Mouse (Mus musculus) cerebellum, postnatal 25 days (tissue): ENCODE measurements around the gene Fam240a.

Experiments used
- DNase-seq, 2 experiments: peaks; one replicate each; pipeline ENCODE4 v3.0.0; 2021; ENCODE audit warnings: mixed read lengths in 2 of 2

Gene Fam240a

DNA sequence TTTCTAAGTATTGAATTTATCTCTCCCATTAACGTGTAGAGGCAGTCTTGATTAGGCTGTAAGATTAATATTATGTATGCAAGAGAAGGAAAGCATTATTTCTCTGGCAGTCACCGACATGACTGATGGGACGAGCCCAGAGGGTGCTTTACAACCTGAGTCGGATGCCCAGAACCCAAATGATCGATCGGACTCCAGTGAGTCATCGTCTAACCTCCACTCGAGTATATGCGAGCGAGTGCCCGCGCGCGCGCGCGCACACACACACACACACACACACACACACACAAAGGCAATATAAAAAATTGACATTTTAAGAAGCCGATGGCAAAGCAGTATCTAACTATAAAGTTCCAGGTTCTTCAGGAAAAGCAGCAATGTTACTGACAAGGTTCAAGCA lies 28.7 kb upstream of the Fam240a start:
- DNase-seq, result no peak

DNA sequence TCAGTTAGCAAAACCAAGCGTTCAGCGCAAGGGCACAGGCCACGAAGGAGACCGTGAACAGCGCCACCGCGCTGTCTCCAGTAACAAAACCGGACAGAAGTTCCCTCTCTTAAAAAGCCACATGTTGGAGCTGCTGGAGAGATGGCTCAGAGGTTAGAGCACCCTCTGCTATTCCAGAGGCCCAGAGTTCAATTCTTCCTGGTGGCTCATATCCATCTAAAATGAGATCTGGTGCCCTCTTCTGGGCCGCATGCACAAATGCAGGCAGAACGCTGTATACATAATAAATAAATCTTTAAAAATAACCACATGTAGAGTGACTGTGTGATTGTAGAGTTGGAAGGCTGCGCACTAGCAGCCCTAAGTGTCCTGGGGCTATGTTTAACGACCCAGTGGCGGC lies 27.6 kb upstream of the Fam240a start:
- no peak for DNase-seq

DNA sequence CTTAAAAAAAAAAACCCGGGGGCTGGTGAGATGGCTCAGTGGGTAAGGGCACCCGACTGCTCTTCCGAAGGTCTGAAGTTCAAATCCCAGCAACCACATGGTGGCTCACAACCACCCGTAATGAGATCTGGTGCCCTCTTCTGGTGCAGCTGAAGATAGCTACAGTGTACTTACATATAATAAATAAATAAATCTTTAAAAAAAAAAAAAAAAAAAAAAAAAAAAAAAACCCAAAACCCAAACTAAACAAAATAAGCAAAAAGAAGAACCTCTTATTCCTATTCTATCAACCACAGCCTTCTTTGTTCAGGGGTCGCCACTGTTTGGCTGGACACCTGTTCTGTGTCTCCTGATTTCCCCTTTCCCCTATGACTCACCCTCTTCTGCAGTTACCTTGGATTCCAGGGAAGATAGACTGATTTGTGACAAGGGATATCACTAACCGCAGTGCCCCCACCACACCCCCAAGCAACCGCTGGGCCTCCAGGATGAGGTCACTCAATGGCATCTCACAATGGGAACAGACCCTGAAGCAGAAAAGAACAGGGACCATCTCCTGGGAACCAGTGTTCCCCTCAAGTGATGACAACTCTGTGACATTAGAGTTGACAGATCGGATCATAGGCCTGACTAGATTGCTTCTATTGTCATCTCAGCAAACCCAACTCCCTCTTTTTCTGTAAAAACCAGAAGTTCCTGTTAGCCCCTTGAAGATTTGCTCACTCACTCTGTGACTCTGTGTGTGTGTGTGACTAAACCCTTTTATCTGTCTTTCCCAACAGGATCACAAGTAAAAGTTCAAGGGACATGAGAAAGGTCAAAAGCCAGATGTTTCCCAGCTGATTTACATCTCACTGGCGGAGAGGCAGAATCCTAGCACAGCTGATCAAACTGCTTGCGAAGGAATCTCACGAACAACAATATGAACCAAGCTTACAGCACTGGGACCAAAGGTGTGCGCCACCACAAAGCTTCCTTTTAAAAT lies 21.1 kb upstream of the Fam240a start:
- no peak for DNase-seq

DNA sequence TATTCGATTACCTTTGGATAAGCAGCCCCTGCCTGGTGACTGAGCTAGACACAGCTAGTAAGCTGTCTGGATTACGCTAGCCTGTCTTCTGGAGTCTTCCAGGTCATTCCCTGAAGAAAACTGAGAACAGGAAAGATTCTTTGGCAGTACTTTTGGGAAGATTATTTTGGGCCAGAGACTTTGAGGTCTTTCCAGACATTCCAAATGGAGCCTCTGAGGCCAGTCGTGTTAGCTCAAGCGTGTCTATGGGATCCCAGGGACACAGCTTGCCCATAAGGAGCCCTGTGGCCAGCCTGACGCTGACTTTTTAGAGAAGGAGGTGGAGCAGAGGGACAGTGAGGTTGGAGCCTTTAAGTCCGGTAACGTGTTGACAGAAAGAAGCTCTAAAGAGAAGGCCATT lies 19.3 kb upstream of the Fam240a start:
- no peak for DNase-seq

DNA sequence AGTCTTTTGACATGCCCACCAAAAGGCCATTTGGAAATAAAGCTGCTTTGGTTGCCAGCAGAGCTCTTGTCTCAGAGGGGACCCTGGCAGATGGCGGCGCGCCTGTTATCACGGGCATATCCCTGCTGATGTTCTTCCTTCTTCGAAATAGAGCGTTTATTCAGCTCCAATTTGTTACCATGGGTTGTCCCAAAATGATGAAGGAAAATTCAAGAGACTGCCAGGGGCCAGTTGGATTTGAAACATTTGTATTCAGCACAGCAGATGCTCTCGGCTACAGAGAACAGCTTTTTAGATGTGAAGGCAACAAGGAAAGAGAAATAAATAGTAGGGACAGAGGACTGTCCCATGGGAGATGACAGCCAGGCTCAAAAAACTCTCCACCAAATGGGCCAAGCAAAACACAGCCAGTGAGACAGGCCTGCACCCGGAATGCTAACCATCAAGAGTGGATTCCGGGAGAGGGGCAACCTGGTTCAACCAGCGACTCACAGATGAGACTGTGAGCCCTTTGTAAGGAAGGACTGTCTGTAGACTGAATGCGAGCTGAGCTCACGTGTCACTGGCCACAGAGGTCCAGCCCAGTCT lies 17.3 kb upstream of the Fam240a start:
- peak; percentile 31 to 61 for DNase-seq

DNA sequence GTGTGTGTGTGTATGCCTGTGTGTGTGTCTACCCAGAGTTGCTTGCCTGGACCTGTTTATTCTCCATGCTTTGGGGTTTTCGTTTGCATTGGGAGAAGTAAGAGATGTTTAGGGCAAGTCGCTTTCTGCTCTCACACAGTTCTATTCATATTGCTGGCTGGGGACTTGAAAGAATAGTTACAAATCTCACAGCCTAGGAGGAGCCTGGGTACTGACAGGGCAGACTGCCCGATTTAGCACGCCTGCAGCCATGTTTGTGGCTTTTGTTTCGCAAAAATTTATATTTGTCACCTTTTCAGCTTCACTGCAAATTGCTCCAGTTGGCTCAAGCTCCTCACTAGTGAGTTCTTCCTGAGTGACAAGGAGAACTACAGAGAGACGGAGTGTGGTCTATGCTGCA lies 14.9 kb upstream of the Fam240a start:
- DNase-seq, result no peak

DNA sequence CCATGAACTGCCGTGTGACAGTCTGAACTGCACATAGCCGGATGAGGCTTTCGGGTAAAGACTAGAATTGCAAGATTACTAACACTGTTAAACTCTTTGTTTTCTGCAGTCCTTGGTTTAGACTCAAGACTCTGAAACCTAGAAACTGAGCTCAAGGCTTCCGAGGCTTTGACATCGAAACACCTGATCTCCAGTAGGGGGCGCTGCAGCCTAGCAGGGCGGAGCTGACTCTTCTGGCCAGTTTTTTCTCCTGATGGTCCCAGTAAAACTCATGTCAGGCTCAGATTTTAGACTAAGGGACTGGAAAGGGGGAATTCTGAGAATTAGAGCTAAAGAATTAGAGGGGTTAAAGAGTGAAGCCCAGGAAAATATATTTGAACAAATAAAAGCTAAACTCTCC lies 6.1 kb upstream of the Fam240a start:
- peak; percentile 54 to 80 for DNase-seq

DNA sequence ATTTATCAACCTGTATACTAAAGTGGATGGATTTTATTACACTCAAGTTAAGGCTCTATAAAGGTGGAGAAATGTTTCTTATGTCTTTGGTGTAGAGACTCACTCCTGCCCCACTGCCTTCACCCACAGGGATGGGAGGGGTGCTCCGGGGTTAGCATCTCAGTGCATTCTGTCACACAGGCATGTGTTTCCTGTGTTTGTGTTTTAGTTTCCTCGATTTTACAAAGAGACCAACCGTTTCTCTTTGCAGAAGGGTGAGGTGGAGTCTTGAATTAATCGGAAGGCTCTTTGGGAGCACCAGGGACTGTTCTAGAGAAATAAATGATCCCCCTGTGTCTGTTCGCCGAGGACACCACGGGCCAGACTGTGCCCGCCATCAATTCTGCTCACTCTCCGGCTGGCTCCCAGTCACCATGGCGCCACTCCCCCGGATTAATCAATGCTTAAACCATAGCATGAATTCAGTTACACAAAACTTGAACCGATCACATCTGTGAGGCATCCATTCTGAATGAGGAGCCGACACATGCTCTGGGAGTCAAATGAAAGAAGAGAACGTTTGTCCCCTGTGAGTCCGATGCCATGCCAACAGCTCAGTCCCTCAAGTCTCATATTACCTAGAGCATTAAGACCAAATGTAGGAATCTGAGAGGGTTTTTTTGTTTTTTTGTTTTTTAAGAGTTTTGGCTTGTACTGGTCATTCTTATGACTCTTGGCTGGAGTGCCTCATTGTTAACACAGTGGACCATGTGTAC lies 4.2 kb upstream of the Fam240a start:
- DNase-seq, result no peak

DNA sequence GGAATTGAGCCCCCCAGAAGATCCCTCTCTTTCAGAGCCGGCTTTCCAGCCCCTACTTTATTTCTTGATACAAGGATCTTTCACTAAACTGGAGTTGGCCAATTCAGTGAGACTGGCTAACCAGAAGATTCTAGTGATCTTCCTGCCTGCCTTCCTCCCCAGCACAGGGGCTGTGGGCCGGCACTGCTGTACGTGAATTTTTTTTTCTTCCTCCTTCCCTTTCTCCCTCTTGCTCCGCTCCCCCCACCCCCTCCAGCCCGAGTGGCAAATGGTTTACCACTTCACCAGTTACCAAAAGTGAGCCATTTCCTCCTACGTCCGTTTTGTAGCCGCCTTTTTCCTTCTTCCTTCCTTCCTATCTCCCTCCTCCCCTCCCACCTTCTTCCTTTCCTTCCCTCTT lies 1.2 kb downstream of the Fam240a start:
- DNase-seq, result no peak

DNA sequence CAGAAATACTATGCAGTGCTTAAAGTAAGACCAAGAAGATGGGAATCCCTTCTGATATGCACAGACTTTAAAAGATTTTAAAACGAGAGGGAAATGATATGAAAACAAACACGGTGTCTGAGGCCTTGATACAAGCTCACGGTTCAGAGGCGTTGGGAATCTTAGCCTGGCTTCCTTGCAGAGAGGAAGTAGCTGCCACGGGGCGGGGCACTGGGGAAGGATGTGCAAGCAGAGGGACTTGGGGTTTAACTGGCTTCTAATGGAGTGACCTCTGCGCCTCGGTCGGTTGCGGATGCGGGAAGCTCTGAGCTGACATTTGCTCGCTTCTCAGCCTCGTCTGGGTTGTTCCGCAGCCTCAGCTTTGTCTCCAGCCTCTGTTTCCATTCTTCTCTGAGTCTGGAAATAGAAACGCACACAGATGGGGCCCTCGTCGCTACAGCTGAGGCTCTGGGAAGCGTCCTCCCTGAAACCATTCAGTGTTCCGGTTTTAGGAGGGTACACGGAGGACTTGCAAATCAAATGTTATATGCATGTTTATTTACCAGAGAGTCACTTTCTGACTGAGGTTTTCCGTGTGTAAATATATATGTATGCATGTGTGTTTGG lies 1.9 kb downstream of the Fam240a start:
- no peak for DNase-seq

DNA sequence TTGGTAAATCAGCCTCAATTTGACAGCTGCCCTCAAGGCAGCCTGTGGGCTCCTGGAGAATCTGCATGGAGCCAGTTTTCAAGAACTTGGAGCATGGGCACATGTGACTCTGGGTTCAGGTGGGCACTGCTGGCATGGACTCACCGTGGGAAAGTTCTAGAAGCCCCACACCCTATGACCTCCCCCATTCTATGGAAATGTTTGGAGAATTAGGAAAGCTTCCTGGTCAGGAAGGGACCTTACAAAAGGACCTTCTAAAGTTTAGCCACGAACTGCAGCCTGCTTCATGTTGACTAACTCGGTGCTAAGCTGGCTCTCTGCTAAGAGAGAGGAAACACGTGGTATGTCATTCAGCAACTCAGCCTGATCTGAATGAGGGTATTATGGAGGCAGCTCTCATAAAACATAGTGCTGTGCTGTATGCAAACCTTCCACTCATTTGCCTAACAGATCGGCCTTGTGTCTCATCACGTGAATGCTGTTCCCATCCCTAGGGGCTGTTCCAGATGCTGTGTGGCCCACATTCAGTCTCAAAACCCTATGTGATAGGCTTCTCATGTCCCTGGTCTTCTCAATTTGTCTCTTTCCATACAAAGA lies 7.2 kb downstream of the Fam240a start:
- no peak for DNase-seq

DNA sequence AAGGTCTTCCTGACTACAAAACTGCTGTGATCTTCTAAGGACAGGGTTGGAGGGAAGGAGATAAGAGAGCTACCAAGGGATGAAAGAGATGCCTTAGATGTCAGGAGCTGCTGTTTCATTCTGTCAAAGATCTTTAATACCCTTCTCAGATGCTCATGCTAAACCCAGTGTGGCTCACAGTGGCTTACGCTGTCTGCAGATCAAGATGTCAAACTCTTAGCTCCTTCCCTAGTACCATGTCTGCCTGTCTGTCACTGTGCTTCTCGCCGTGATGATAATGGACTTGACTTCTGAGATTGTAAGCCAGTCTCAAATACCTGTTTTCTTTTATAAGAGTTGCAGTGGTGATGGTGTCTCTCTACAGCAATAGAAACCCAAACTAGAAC lies 8.0 kb downstream of the Fam240a start:
- no peak for DNase-seq

DNA sequence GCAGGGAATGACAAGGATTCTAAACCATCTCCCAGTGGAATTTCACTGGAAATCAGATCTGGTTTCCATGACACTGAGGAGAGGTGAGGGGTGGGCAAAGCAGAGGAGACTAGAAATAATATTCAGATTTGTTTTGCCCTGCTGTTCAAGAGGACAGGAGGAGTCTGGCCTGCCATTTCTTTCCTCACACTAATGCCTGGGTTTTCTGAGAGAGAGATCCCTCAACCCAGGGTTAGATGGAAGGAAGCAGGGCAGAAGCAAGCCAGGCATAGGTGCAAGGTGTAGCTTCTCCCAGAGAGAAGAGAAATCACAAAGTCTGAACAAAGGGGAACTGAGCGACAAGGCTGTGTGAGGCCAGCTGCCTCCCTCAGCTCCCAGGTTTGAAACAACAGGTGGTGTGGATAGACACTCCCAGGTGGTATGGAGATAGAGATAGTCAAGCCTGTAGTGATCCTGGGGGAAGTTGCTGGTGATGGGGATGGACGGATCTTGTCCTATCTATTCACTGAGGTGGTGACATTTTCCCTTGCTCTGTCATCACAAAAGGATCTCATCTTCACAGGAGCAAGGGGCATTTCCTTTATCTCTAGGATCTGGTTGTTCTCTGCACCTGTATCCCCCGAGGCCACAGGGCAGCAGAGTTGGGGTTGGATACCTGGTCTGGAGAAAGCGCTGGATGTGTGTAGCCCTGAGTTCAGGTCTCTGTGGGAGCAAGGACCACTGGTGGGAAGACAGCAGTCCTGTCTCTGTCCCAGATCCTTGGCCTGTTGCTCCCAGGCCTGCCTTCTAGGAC lies 8.6 kb downstream of the Fam240a start:
- DNase-seq, result no peak

DNA sequence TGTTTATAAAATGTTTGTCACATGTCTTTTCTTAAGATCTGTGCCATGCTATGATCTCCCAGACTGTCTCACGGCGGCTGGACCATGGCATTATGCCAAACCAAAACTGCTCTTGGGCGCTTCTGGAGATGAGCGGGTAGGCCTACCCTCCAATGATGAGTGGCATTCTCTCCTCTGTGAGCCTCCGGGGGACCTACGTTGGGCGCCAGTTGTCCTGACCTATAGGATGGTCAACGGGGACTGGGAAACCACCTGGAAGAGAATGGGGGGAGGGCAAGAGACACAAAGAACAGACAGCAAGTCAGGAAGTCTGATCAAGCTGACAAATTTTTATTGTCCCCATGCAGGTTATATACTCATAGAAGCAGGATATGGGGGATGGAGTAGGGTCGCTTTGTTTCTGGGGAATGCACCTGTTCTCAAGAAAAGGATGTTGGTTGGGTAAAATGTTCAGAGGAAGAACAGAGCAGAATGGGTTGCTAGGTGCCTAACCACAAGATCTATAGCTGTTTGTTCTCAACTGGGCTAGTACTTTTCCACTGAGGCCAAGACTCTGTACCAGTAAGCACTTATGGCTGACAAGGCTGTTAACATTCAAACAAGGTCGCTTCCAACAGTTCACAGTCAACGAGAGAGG lies 9.3 kb downstream of the Fam240a start:
- no peak for DNase-seq

DNA sequence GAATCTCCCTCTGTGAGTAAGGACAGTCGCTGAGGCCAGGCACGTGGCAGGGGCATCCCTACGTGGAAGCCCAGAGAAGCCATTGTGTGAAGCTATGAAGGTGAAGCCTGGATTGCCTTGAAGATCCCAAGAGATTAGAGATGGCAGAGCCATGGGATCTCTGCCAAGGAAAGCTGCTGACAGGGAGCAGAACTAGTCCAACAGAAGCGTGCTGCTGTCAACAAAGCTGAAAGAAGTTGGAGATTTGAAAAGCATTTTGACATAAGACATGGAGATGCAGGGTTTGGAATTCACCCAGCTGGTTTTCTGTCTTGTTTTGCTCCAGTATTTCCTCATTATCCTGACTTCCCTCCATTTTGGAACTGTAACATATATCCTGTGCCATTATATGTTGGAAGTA lies 14.4 kb downstream of the Fam240a start:
- DNase-seq, result no peak

DNA sequence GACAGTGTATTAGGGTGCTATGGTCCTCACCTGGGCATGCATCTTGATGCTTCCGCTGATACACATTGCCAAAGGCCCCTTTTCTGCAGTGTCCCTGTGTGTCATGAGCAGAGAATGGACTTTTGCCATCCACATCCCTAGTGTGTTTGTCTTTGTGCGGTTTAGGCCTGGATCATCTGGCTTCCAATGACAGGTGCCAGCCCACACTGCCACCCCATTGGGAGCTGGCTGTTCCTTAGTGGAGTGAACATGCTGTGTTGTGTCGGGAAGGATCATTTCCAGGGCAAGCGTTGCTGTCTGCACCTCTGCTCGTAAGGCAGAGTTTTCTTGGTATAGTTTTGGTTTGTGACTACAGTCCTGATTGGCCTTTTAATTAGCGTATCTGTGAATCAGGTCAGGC lies 15.5 kb downstream of the Fam240a start:
- DNase-seq, result no peak

DNA sequence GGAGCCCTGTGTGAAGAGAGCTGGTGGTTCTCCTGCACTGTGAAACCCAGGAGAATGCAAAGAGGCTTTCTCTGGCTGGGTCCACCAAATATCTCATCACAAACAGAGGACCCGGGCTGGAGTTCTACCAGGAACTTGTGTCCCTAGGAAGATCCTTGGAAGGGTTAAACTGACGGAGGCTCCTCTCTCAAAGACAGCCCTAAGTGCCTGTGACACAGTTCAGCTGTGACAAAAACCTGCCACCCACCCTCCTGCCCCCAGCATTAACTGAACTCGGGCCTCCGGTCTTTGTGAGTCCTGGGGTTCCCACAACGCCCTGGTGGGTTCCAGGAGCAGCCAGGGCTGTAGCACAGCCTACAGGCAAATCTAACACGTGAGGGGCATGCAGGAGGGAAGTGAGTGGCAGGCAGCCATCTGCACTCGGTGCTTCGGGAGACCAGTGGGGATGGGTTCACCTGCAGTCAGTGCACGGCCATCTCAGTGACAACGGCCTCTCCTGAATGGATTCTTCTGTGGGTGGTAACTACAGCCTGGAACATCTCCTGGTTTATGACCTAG lies 17.1 kb downstream of the Fam240a start:
- DNase-seq, result no peak

DNA sequence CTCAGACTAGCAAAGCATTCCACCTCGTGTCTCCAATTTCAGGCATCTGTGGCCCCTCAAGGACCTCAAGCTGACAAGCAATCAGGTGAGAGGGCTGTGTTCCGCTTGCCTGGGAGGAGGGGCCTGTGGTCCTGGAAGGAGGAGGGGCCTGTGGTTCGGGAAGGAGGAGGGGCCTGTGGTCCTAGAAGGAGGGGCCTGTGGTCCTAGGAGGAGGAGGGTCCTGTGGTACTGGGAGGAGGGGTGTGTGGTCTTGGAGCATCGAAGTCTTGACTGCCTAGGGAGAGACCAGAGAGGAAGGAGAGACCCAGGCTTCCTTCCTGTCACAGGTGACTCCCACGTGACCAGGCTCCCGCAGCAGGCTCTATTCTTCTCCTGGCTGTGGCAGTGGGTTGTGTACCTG lies 20.1 kb downstream of the Fam240a start:
- DNase-seq, result no peak

DNA sequence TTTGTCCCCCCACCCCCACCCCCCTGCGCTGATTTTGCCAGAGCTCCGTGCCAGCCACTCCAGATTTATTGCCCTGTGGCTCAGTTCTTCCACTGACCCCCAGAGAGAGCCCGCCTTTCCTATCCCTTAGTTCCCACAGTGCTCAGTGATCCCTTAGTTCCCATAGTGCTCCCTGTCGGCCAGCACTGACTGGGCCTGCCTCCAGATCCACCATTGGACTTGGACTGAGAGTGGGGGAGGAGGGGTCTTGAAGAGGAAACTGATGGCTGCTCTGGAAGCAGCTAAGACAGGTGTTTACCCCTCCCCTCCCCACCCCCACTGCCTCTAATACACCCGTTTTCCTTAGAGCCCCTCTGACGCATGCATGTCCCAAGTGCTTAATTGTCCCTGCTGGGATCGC lies 20.7 kb downstream of the Fam240a start:
- no peak for DNase-seq

DNA sequence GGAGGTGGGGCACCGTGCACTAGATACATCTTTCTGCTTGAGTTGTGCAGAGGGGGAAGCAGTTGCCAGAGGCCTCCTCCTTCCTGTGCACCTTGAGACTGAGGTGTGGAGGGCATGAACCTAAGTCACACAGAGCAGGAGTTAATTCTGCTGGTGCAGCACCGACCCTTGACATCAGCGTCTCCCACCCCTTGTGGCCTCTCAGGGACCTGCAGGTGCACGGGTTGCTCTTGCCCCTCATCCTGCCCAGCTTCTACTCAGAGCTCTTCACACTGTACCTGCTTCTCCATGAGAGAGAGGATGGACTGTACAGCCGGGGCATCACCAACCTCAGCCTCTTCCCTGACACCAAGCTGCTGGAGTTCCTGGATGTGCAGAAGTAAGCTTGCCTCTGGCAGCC lies 21.2 kb downstream of the Fam240a start:
- DNase-seq, result no peak

DNA sequence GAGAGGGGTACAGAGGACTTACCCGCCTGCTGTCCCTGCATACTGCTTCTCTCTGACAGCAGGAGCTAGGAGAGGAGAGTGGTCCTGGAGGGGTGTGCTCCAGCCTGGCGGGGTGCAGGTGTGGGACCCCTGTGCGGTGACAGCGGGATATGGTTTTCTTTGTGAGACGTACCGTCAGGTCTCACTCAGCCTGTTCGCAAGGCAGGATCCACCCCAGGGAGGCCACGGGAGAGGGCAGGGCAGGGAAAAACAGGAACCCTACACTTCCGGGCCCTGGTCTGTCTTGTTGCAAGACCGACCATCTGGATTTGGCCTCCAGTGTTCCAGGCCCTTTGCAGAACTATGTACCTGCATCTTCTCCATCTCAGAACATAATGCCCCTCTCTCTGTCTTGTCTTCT lies 23.2 kb downstream of the Fam240a start:
- DNase-seq, result no peak
